22 mouse cellular contexts compared by ENCODE assay signal in the genomic region with DNA sequence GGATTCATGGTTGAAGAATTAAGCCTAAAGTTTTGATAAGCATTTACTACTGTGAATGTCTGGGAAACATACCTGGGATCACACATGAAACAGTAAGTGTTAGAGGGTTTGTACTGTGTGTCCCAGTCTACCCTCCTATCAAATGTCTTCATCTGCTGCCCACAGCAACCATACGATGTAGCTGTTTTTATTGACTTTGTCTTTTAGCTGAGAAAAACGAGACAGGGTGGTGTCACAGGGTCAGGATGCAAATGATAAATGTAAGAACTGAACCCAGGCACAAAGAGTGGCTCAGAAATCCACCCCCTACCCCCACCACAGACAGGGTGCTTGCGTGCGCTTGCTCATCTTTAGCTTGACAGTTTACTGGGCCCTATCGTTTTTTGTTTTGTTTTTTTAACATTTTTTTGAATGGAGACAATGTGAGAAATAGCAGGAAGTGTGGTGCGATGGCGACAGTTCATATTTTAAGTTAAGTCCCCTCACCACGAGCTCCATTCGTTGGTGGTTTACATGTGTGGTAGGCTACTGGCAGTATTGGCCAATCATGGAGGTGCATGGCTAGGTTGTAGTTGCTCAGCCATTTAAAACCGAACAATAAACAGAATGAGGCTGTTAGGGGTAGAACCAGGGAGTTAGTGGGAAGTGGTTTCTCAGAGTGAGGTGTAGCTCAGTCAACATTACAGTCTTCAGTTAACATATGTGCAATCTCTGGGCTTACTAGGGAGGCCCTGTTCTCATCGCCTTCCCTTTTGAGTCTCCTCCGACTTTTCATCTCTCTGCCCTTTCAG.
DNase-seq lines count a peak whose midpoint lies in the region; ATAC-seq and TF ChIP-seq lines count a peak whose summit lies in the region.
"Had no signal": no experiment of that assay in that cellular context is flagged by ENCODE, and none has a peak within 500 bp of the region (broad histone marks: within the 10 kb centered on the region; RNA-seq: fewer than 3 reads in every experiment).

No protein-coding gene starts in this region.

- 63% methylated on average over 12 of the region's 12 CpGs for WGBS in liver, embryonic 11.5 days
- 89% methylated on average over 12 of the region's 12 CpGs for WGBS in hindbrain, embryonic 10.5 days
- 62% methylated on average over 12 of the region's 12 CpGs for WGBS in lung, adult 2 months

- no peak for TF ChIP-seq POLR2A in lung, adult 2 months (IDR thresholded peaks at IDR 0.05; ENCODE audit: borderline replicate concordance, extremely low read depth, low read depth, low read length)

- peaks cover 89% of the 10 kb centered on the region for H3K4me1 ChIP-seq in liver, embryonic 11.5 days (replicated peaks; ENCODE audit: control insufficient read depth, insufficient read depth, low read length)
- peaks cover 20% of the 10 kb centered on the region for H3K4me1 ChIP-seq in hindbrain, embryonic 10.5 days (replicated peaks)
- H3K4me1 ChIP-seq in lung, adult 2 months (ENCODE audit: control insufficient read depth, insufficient read depth, low read length), result peaks cover 34% of the 10 kb centered on the region

- H3K9me3 ChIP-seq in liver, embryonic 11.5 days (ENCODE audit: control insufficient read depth, low read length), result no peaks in the 10 kb centered on the region
- H3K9me3 ChIP-seq in hindbrain, embryonic 10.5 days, result no peaks in the 10 kb centered on the region
- H3K9me3 ChIP-seq: embryonic facial prominence, embryonic 15.5 days; forebrain, embryonic 13.5 days; heart, embryonic 13.5 days; hindbrain, embryonic 12.5 days; limb, embryonic 13.5 days; midbrain, embryonic 15.5 days had no signal

- no peak for DNase-seq in liver, embryonic 11.5 days (ENCODE audit: low spot score)
- DNase-seq in liver, result no peak
- peak; percentile 52 for DNase-seq in thymus, postnatal 25 days
- no peak for DNase-seq in hindbrain, embryonic 10.5 days (ENCODE audit: low spot score)
- DNase-seq in lung, adult 2 months, result no peak
- DNase-seq in layer of hippocampus, adult 11-12 months (ENCODE audit: low spot score), result no peak
- DNase-seq: B cell, adult 2 months; cerebellum, adult 18-20 months; gastrocnemius, adult 2 months; kidney, postnatal 25 days; lung, postnatal 36 days; right cerebral cortex, adult 18-20 months had no signal

- H3K9ac ChIP-seq in liver, embryonic 11.5 days (ENCODE audit: low read depth, low read length), result peak overlapping the region; percentile 35; the same call in 1 of the 2 replicates
- H3K9ac ChIP-seq: embryonic facial prominence, embryonic 15.5 days; forebrain, embryonic 13.5 days; heart, embryonic 13.5 days; hindbrain, embryonic 12.5 days; limb, embryonic 13.5 days; midbrain, embryonic 15.5 days had no signal

- peak overlapping the region; percentile 24 for H3K4me2 ChIP-seq in liver, embryonic 11.5 days
- H3K4me2 ChIP-seq: embryonic facial prominence, embryonic 15.5 days; forebrain, embryonic 13.5 days; heart, embryonic 13.5 days; hindbrain, embryonic 12.5 days; limb, embryonic 13.5 days; midbrain, embryonic 15.5 days had no signal

- peak; percentile 44; the same call in 1 of the 2 replicates for ATAC-seq in liver, embryonic 11.5 days (replicated peaks; ENCODE audit: low FRiP score)
- ATAC-seq in erythroid progenitor cell, adult 5-6 weeks (replicated peaks; ENCODE audit: low FRiP score, poor library complexity, severe bottlenecking), result peak; percentile 39
- ATAC-seq in megakaryocyte, adult 5-6 weeks (ENCODE audit: poor library complexity, severe bottlenecking), result peak; percentile 35
- ATAC-seq: activated CD4-positive, CD25-positive, alpha-beta regulatory T cell, adult 4 months; forebrain, embryonic 13.5 days; intestine, postnatal 0 days; midbrain, embryonic 15.5 days had no signal

- no peaks in the 10 kb centered on the region for H3K27me3 ChIP-seq in liver, embryonic 11.5 days (replicated peaks; ENCODE audit: control insufficient read depth, insufficient read depth, low read length)
- H3K27me3 ChIP-seq in hindbrain, embryonic 10.5 days (ENCODE audit: insufficient read depth, poor library complexity, severe bottlenecking), result no peaks in the 10 kb centered on the region
- H3K27me3 ChIP-seq: embryonic facial prominence, embryonic 15.5 days; forebrain, embryonic 13.5 days; heart, embryonic 13.5 days; hindbrain, embryonic 12.5 days; limb, embryonic 13.5 days; midbrain, embryonic 15.5 days had no signal

- H3K4me3 ChIP-seq in liver, embryonic 11.5 days (ENCODE audit: low read depth, low read length), result no peak overlapping the region
- no peak overlapping the region for H3K4me3 ChIP-seq in hindbrain, embryonic 10.5 days
- no peak overlapping the region for H3K4me3 ChIP-seq in lung, adult 2 months (replicated peaks; ENCODE audit: extremely low read depth, low read depth, low read length)
- H3K4me3 ChIP-seq: embryonic facial prominence, embryonic 15.5 days; forebrain, embryonic 13.5 days; gastrocnemius, adult 2 months; heart, embryonic 13.5 days; hindbrain, embryonic 12.5 days; limb, embryonic 13.5 days; midbrain, embryonic 15.5 days had no signal

- no peak for TF ChIP-seq CTCF in lung, adult 2 months (IDR thresholded peaks at IDR 0.05; ENCODE audit: insufficient read depth, low read length)

- H3K27ac ChIP-seq in liver, embryonic 11.5 days (ENCODE audit: low read depth, low read length), result peak overlapping the region; percentile 33
- no peak overlapping the region for H3K27ac ChIP-seq in hindbrain, embryonic 10.5 days
- H3K27ac ChIP-seq: embryonic facial prominence, embryonic 15.5 days; forebrain, embryonic 13.5 days; gastrocnemius, adult 2 months; heart, embryonic 13.5 days; hindbrain, embryonic 12.5 days; limb, embryonic 13.5 days; midbrain, embryonic 15.5 days had no signal

- no peaks in the 10 kb centered on the region for H3K36me3 ChIP-seq in liver, embryonic 11.5 days (ENCODE audit: control insufficient read depth, insufficient read depth, low read length)
- H3K36me3 ChIP-seq in hindbrain, embryonic 10.5 days, result no peaks in the 10 kb centered on the region
- H3K36me3 ChIP-seq: embryonic facial prominence, embryonic 15.5 days; heart, embryonic 13.5 days; hindbrain, embryonic 12.5 days; limb, embryonic 13.5 days; midbrain, embryonic 15.5 days had no signal
